Mouse (Mus musculus) olfactory bulb, adult 2 months (tissue): Measurements from ENCODE around the gene Gm29776.

ENCODE experiments used
- CTCF ChIP-seq: fragments of 200-500 bp; IDR thresholded peaks from 2 replicates; pipeline ENCODE4 v1.5.1; 2012; ENCODE audit warnings: low read depth, mild to moderate bottlenecking, low read length, moderate library complexity; ENCODE audit not compliant: insufficient read depth
- POLR2A ChIP-seq: fragments of 200-500 bp; IDR thresholded peaks from 2 replicates; pipeline ENCODE4 v1.6.1; 2012; ENCODE audit warnings: mild to moderate bottlenecking, low read depth, low read length, moderate library complexity; ENCODE audit not compliant: insufficient read depth

DNA sequence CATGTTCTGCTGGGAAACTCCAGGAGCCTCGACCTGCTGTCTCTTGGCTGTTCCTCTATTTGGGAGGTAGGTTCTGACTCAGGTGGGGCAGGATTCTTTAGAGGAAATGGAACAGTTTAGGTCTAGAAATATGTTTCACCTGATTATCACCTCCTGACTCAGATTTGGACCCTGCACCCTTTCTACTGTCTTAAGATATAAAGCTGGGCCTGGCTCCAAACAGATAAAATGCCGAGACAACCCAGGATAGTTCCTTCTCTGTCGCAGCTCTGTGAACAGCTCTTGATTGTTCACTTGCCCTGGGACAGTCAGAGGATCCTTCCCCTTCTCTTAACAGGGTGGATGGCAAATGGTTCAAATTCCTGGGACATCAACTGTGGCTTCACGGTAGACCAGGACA is 36.6 kb upstream of the Gm29776 start:
- no peak for TF ChIP-seq POLR2A
- no peak for TF ChIP-seq CTCF
